Mouse (Mus musculus): ENCODE measurements around the gene Bbs1.
A peak's percentile ranks its signal among the peaks of the same experiment; 100 is the strongest.
"Not testable (repeated sequence)": the region's sequence is repeated elsewhere in the genome, so short reads cannot be mapped to it uniquely, and the experiment has no call there.

Bbs1 gene

GRCm38 (mm10) chr19:4905979-4906794 is at the start of gene Bbs1:
Bbs1 (minus strand) TSS chr19:4906628.
- DNase-seq, result peak; percentile 64

- DNase-seq, result not testable (repeated sequence)
Observed at GRCm38 (mm10) chr19:4948641-4949040, 42.2 kb upstream of the Bbs1 start.

GRCm38 (mm10) chr19:4945540-4945939 is 39.1 kb upstream of the Bbs1 start:
- DNase-seq, result no peak

GRCm38 (mm10) chr19:4943253-4943588 is 36.8 kb upstream of the Bbs1 start:
- no peak for DNase-seq

DNA sequence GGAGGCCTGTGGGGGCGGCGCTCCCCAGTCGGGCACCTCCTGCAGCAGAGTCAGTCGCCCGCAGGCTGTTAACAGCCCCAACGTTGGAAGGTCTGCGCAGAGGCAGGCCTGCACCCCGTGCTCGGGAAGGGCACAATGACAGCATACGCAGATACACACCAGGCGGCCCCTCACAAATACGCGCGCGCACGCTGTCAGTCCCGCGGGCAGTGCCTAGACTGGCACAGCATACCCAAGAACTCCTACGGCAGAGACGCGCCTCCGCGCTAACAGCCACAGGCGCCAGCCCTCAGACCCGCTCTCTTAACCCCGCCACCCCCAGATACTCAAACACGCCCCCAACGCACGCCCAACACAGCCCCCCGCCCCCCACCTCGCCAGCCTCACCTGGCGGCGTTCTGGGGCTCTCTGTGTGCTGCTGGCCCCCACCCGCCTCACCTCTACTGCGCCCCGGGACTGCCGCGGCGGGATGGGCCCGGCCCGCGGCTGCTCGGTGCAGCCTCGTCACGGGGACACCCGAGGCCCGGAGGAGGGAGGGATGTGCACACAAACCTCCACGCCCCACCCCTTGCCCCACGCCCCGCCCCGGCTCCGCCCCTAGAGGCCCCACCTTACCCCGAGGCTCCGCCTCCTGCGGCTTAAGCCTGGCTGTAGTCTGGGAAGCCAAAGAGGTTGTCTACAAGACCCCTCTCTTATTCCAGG is 36.3 kb upstream of the Bbs1 start, which contains the start of gene Peli3:
TSS of gene Peli3 (minus strand) at position 577 of the 702 bp plus-strand sequence.
- peak; percentile 82 for DNase-seq

DNA sequence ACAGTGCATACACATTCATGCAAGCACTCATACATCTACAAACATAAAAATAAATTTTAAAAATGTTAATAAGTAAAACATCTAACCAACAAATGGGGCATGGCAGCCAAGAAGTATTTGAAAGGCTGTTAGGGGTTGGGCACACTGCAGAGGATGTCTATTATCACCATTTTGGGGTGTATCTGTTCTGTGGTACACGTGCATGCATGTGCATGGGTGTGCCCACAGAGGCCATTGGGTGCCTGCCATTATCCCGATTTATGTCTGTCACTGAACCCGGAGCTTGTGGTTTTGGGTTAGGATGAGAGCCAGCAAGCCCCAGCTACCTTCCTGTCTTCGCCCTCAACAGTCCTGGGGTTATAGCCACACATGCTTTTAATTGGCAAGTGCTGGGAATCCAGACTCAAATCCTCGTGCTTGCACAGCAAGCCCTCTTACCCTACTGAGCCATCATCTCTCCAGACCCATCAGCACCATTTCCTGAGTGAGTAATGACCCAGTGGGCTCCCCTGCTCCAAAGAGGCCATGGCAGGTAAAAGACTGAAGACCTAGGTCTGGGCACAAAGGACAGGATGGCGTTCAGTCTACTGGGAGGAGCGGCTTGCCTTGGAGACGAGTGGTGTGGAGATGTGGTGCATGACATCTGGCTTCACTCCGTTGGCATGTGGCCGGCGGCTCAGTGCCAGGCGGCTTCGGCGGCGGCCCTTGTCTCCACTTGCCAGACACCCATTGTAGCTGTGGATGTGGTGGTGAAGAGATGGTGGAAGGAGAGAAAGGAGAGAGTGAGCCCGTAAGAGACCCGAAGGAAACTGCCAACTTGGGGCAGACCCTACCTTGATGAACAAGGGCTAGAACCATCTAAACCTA is 31.2 kb upstream of the Bbs1 start:
- peak; percentile 45 for DNase-seq

DNA sequence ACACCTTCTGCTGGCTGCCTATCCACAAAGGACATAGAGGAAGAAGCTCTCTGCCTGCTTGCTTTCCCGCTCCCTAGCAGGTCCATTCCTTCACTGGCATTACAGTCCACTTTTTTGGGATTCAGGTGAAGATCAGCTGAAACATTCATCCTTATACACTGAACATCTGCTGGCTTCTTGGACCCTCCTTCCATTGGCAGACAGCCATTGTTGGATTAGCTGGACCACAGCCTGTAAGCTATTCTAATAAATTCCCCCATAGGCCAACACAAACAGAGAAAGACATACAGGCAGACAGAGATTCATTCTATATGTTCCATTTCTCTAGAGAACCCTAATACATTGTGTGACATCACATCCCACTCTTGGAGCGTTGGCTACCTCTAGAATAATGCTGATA is 30.5 kb upstream of the Bbs1 start:
- no peak for DNase-seq

DNA sequence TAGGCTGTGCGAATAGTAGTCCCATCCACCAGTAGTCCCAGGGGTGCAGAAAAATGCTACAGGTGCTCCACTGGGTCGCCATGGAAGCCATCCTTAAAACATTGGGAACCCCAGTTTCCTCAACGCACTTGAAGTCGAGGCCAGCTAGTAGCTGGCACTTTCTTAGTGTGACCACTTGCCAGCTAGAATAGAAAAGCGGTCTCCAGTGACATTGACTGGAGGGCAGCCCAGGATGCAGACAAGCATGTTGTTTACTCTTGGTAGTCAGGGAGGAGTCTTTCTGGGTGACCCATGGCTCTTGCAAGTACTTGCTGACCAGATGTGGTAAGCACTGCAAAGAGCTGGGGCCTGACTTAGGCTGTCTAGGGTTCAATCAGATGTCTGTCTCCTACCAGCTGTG is 22.4 kb upstream of the Bbs1 start:
- peak; percentile 40 for DNase-seq

- peak; percentile 95 for DNase-seq
Observed at GRCm38 (mm10) chr19:4927904-4928531, 21.6 kb upstream of the Bbs1 start, which contains the start of gene Dpp3. Dpp3 (minus strand) TSS chr19:4928287.

- no peak for DNase-seq
Observed at GRCm38 (mm10) chr19:4925121-4925860, 18.9 kb upstream of the Bbs1 start.

DNA sequence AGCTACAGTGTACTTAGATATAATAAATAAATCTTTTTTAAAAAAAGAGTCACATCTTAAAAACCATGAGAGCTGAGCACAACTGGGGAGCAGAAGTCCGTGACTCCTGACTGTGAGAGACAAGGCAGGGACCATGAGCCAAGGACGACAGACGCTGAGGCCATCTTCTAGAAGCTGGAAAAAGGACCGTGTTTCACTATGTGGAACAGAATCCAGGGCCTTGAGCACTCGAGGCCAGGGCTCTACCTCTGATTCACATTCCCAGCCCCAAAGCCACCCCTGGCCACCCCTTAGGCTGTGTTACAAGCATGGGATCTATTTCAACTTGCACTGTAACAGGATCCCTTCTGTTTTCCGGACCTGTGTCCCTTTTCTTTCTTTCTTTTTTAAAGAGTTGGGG is 13.2 kb upstream of the Bbs1 start:
- DNase-seq, result no peak

- no peak for DNase-seq
Observed at GRCm38 (mm10) chr19:4916827-4917226, 10.4 kb upstream of the Bbs1 start.

- DNase-seq, result no peak
Observed at GRCm38 (mm10) chr19:4915924-4916603, 9.6 kb upstream of the Bbs1 start.

- DNase-seq, result no peak
Observed at GRCm38 (mm10) chr19:4909376-4909775, 2.9 kb upstream of the Bbs1 start.

- no peak for DNase-seq
Observed at GRCm38 (mm10) chr19:4908107-4908506, 1.7 kb upstream of the Bbs1 start.

GRCm38 (mm10) chr19:4899888-4900287 is 6.5 kb downstream of the Bbs1 start:
- no peak for DNase-seq

DNA sequence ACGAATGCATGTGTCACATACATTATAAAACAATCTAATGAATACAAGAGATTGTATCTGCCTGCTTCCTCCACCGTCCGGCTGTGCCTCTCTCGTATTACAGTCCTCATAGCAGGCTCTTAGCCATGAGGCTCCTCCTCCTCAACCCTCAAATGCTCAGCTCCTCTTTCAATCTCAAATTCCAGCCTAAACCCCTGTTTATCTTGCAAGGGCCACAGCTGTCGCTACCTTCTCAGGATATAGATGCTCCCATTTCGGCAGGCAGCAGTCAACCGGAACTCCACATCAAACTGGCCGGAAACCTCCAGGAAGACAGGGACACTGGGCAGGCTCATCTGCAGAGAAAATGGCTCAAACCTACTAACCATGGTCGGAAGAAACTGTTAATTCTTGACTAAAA is 7.5 kb downstream of the Bbs1 start:
- DNase-seq, result no peak

- DNase-seq, result no peak
Observed at GRCm38 (mm10) chr19:4896780-4897520, 9.5 kb downstream of the Bbs1 start.

GRCm38 (mm10) chr19:4891798-4892197 is 14.6 kb downstream of the Bbs1 start:
- DNase-seq, result no peak

- DNase-seq, result no peak
Observed at GRCm38 (mm10) chr19:4889791-4890190, 16.6 kb downstream of the Bbs1 start.

DNA sequence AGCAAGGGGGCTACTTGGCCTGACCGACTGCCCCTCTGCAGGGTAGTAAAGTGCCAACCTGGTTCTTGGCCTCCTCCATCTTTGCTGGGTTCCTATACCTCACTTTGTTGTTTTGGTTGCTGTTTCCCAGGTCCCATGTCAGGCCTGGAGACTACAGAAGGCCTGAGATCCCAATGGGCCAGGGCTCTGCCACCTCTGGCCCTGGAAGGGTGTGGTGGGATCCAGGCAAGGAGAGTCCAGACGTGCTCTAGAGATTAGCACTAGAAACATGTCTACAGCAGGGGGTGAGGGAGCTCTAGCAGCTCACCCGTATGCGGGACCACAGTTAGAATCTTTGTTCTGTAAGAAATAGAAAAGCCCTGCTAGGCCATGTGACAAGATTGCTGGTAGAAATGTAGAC is 22.5 kb downstream of the Bbs1 start:
- no peak for DNase-seq

All from cerebellum, adult 11-12 months (tissue).